Mouse (Mus musculus): Measurements from ENCODE around the gene Slc29a4.
A peak's percentile ranks its signal among the peaks of the same experiment; 100 is the strongest.

Slc29a4 gene

GRCm38 (mm10) chr5:142696865-142697264 lies 4.6 kb downstream of the Slc29a4 start:
- no peak for DNase-seq

- no peak for DNase-seq
Measured at GRCm38 (mm10) chr5:142697742-142698141, 5.4 kb downstream of the Slc29a4 start.

- peak in 1 of 2 experiments; percentile 28 for DNase-seq
Measured at GRCm38 (mm10) chr5:142700842-142701589, 8.7 kb downstream of the Slc29a4 start.

- no peak for DNase-seq
Measured at GRCm38 (mm10) chr5:142701651-142702510, 9.6 kb downstream of the Slc29a4 start.

GRCm38 (mm10) chr5:142702511-142703138 lies 10.3 kb downstream of the Slc29a4 start:
- no peak for DNase-seq

GRCm38 (mm10) chr5:142703569-142703968 lies 11.3 kb downstream of the Slc29a4 start:
- DNase-seq, result no peak

GRCm38 (mm10) chr5:142707709-142708108 lies 15.4 kb downstream of the Slc29a4 start:
- no peak for DNase-seq

- peak in 1 of 2 experiments; percentile 17 for DNase-seq
Measured at GRCm38 (mm10) chr5:142709436-142709835, 17.1 kb downstream of the Slc29a4 start.

- no peak for DNase-seq
Measured at GRCm38 (mm10) chr5:142712373-142712772, 20.1 kb downstream of the Slc29a4 start.

- DNase-seq, result peak in 1 of 2 experiments; percentile 17
Measured at GRCm38 (mm10) chr5:142713966-142714365, 21.7 kb downstream of the Slc29a4 start.

GRCm38 (mm10) chr5:142715059-142715458 lies 22.7 kb downstream of the Slc29a4 start:
- peak in 1 of 2 experiments; percentile 23 for DNase-seq

GRCm38 (mm10) chr5:142716056-142716455 lies 23.7 kb downstream of the Slc29a4 start:
- no peak for DNase-seq

GRCm38 (mm10) chr5:142718037-142718436 lies 25.7 kb downstream of the Slc29a4 start:
- DNase-seq, result peak; percentile 68 to 86

- DNase-seq, result peak in 1 of 2 experiments; percentile 38
Measured at GRCm38 (mm10) chr5:142718486-142718885, 26.2 kb downstream of the Slc29a4 start.

GRCm38 (mm10) chr5:142719897-142720296 lies 27.6 kb downstream of the Slc29a4 start:
- DNase-seq, result peak in 1 of 2 experiments; percentile 39

GRCm38 (mm10) chr5:142723520-142724133 lies 31.3 kb downstream of the Slc29a4 start:
- DNase-seq, result peak; percentile 78 to 82

GRCm38 (mm10) chr5:142724265-142724664 lies 32.0 kb downstream of the Slc29a4 start:
- no peak for DNase-seq

GRCm38 (mm10) chr5:142726748-142727147 lies 34.4 kb downstream of the Slc29a4 start:
- no peak for DNase-seq

GRCm38 (mm10) chr5:142728301-142728700 lies 36.0 kb downstream of the Slc29a4 start:
- DNase-seq, result no peak

- DNase-seq, result no peak
Measured at GRCm38 (mm10) chr5:142730295-142730694, 38.0 kb downstream of the Slc29a4 start.

GRCm38 (mm10) chr5:142731916-142732315 lies 39.6 kb downstream of the Slc29a4 start:
- no peak for DNase-seq

GRCm38 (mm10) chr5:142739941-142740340 lies 47.6 kb downstream of the Slc29a4 start:
- no peak for DNase-seq
